Mouse (Mus musculus) hindbrain, embryonic 13.5 days (tissue): Measurements from ENCODE around the gene Asap2. TPM values are rescaled to one million over a fixed set of nuclear protein-coding genes. Genes with fewer than 3 reads are reported as not detected.

Experiments
- ATAC-seq: fragments of 200-750 bp; cut with Nextera tagmentation; 2 replicates; pipeline ENCODE4 v1.8.0; 2017; ENCODE audit warnings: moderate TSS enrichment; ENCODE audit not compliant: low FRiP score
- H3K27ac ChIP-seq: fragments of 300-500 bp; sonication (generic); 2 replicates; pipeline ENCODE4 v1.5.1; 2015; ENCODE audit warnings: inconsistent platforms, mild to moderate bottlenecking, moderate library complexity
- H3K27me3 ChIP-seq: fragments of 300-500 bp; sonication (generic); 2 replicates; pipeline ENCODE4 v1.6.1; 2015; ENCODE audit warnings: mild to moderate bottlenecking, inconsistent platforms
- H3K36me3 ChIP-seq: fragments of 300-500 bp; sonication (generic); 2 replicates; pipeline ENCODE4 v1.6.1; 2015; ENCODE audit warnings: mild to moderate bottlenecking, inconsistent platforms
- H3K4me1 ChIP-seq: fragments of 300-500 bp; sonication (generic); replicated peaks from 2 replicates; pipeline ENCODE4 v1.6.1; 2015; ENCODE audit warnings: inconsistent platforms
- H3K4me2 ChIP-seq: fragments of 300-500 bp; sonication (generic); 2 replicates; pipeline ENCODE4 v1.6.1; 2015; ENCODE audit warnings: inconsistent platforms, mild to moderate bottlenecking, moderate library complexity
- H3K4me3 ChIP-seq: fragments of 300-500 bp; sonication (generic); 2 replicates; pipeline ENCODE4 v1.5.1; 2015; ENCODE audit warnings: mild to moderate bottlenecking, inconsistent platforms
- H3K9ac ChIP-seq: fragments of 300-500 bp; sonication (generic); 2 replicates; pipeline ENCODE4 v1.6.1; 2015; ENCODE audit warnings: mild to moderate bottlenecking, inconsistent platforms
- H3K9me3 ChIP-seq: fragments of 300-500 bp; sonication (generic); 2 replicates; pipeline ENCODE4 v1.6.1; 2016; ENCODE audit warnings: inconsistent platforms
- WGBS: fragments of 180-500 bp; shearing (Covaris S2); methylation state at CpG from one replicate; pipeline ENCODE4 v1.1.7; 2015; 5-methylcytosine and 5-hydroxymethylcytosine counted together
- polyA plus RNA-seq: library from polyadenylated mRNA; unstranded; fragments of >200 nt; fragmentation: Nextera tagmentation; extraction: Ambion mirVana; gene quantifications from 2 replicates; pipeline ENCODE4 v1.2.1, GENCODE M21; 2015

The Asap2 gene
- polyA plus RNA-seq, 1 experiment from 2014 or later, result 13.3 TPM

- no peak overlapping the region for H3K4me2 ChIP-seq
- H3K9ac ChIP-seq, result no peak overlapping the region
- no peaks in the 10 kb centered on the region for H3K9me3 ChIP-seq
- no peaks in the 10 kb centered on the region for H3K36me3 ChIP-seq
- peak; percentile 19; the same call in 1 of the 2 replicates for ATAC-seq
- peaks cover 88% of the 10 kb centered on the region for H3K4me1 ChIP-seq
- no peak overlapping the region for H3K4me3 ChIP-seq
- 70% methylated on average over 2 of the region's 2 CpGs for WGBS
- H3K27ac ChIP-seq, result peak overlapping the region; percentile 66; the same call in 1 of the 2 replicates
- no peaks in the 10 kb centered on the region for H3K27me3 ChIP-seq
These were observed 146.1 kb downstream of the Asap2 start for GRCm38 (mm10) chr12:21136462-21136751.

- Histone ChIP-seq H3K4me3 (no peak overlapping the region), H3K27ac (peak overlapping the region; percentile 41; the same call in 1 of the 2 replicates), H3K27me3 (no peaks in the 10 kb centered on the region), H3K9me3 (no peaks in the 10 kb centered on the region), H3K4me2 (no peak overlapping the region), H3K9ac (no peak overlapping the region), H3K36me3 (no peaks in the 10 kb centered on the region), H3K4me1 (peaks cover 64% of the 10 kb centered on the region)
- ATAC-seq, result no peak
- WGBS, result 56% methylated on average over 4 of the region's 4 CpGs
These were observed 149.3 kb downstream of the Asap2 start for GRCm38 (mm10) chr12:21139560-21139959.

- 83% methylated on average over 14 of the region's 14 CpGs for WGBS
- no peak for ATAC-seq
These were observed 149.9 kb downstream of the Asap2 start for GRCm38 (mm10) chr12:21140153-21140552.

GRCm38 (mm10) chr12:21140741-21141308 is 150.6 kb downstream of the Asap2 start:
- H3K4me2 ChIP-seq, result no peak overlapping the region
- no peaks in the 10 kb centered on the region for H3K9me3 ChIP-seq
- WGBS, result 89% methylated on average over 6 of the region's 6 CpGs
- H3K36me3 ChIP-seq, result peaks cover 3% of the 10 kb centered on the region; the same call in 1 of the 2 replicates
- peaks cover 53% of the 10 kb centered on the region for H3K4me1 ChIP-seq
- H3K4me3 ChIP-seq, result no peak overlapping the region
- H3K27me3 ChIP-seq, result no peaks in the 10 kb centered on the region
- no peak for ATAC-seq
- no peak overlapping the region for H3K9ac ChIP-seq
- H3K27ac ChIP-seq, result peak overlapping the region; percentile 62; the same call in 1 of the 2 replicates

More at GRCm38 (mm10) chr12:21140153-21140552, 149.9 kb downstream of the Asap2 start:
- Histone ChIP-seq H3K4me2 (no peak overlapping the region), H3K4me1 (peaks cover 59% of the 10 kb centered on the region), H3K27ac (peak overlapping the region; percentile 62), H3K9me3 (no peaks in the 10 kb centered on the region), H3K27me3 (no peaks in the 10 kb centered on the region), H3K36me3 (0 out of 2 replicates have a peak, but pooled peaks cover 3% of the 10 kb centered on the region), H3K9ac (no peak overlapping the region), H3K4me3 (no peak overlapping the region)

- peaks cover 6% of the 10 kb centered on the region; the same call in 1 of the 2 replicates for H3K36me3 ChIP-seq
- 81% methylated on average over 5 of the region's 5 CpGs for WGBS
- H3K9me3 ChIP-seq, result no peaks in the 10 kb centered on the region
- H3K4me2 ChIP-seq, result no peak overlapping the region
- no peak for ATAC-seq
- peaks cover 51% of the 10 kb centered on the region for H3K4me1 ChIP-seq
- H3K27ac ChIP-seq, result no peak overlapping the region
- no peaks in the 10 kb centered on the region for H3K27me3 ChIP-seq
- no peak overlapping the region for H3K9ac ChIP-seq
- no peak overlapping the region for H3K4me3 ChIP-seq
These were observed 151.5 kb downstream of the Asap2 start for GRCm38 (mm10) chr12:21141691-21142300.

- no peak overlapping the region for H3K27ac ChIP-seq
- no peak overlapping the region for H3K4me3 ChIP-seq
- no peak for ATAC-seq
- 79% methylated on average over 9 of the region's 9 CpGs for WGBS
- no peaks in the 10 kb centered on the region for H3K27me3 ChIP-seq
- peaks cover 52% of the 10 kb centered on the region for H3K4me1 ChIP-seq
- no peaks in the 10 kb centered on the region for H3K9me3 ChIP-seq
- no peak overlapping the region for H3K4me2 ChIP-seq
- H3K36me3 ChIP-seq, result peaks cover 6% of the 10 kb centered on the region; the same call in 1 of the 2 replicates
- no peak overlapping the region for H3K9ac ChIP-seq
These were observed 152.4 kb downstream of the Asap2 start for GRCm38 (mm10) chr12:21142489-21143254.

- 85% methylated on average over 5 of the region's 5 CpGs for WGBS
- Histone ChIP-seq H3K4me3 (no peak overlapping the region), H3K27me3 (no peaks in the 10 kb centered on the region), H3K9me3 (no peaks in the 10 kb centered on the region), H3K4me1 (peaks cover 37% of the 10 kb centered on the region), H3K9ac (no peak overlapping the region), H3K27ac (no peak overlapping the region), H3K4me2 (no peak overlapping the region), H3K36me3 (peaks cover 6% of the 10 kb centered on the region; the same call in 1 of the 2 replicates)
- ATAC-seq, result no peak
These were observed 154.3 kb downstream of the Asap2 start for GRCm38 (mm10) chr12:21144602-21145001.

- WGBS, result 97% methylated on average over 5 of the region's 5 CpGs
- Histone ChIP-seq H3K27ac (no peak overlapping the region), H3K27me3 (no peaks in the 10 kb centered on the region), H3K9me3 (no peaks in the 10 kb centered on the region), H3K9ac (no peak overlapping the region), H3K4me1 (peaks cover 32% of the 10 kb centered on the region), H3K4me3 (no peak overlapping the region), H3K4me2 (no peak overlapping the region), H3K36me3 (peaks cover 6% of the 10 kb centered on the region; the same call in 1 of the 2 replicates)
- ATAC-seq, result no peak
These were observed 154.8 kb downstream of the Asap2 start for GRCm38 (mm10) chr12:21145050-21145449.

GRCm38 (mm10) chr12:21146826-21147225 is 156.6 kb downstream of the Asap2 start:
- peaks cover 24% of the 10 kb centered on the region for H3K4me1 ChIP-seq
- no peak overlapping the region for H3K27ac ChIP-seq
- H3K36me3 ChIP-seq, result peaks cover 6% of the 10 kb centered on the region; the same call in 1 of the 2 replicates
- H3K4me2 ChIP-seq, result no peak overlapping the region
- no peaks in the 10 kb centered on the region for H3K9me3 ChIP-seq
- WGBS, result 81% methylated on average over 4 of the region's 4 CpGs
- ATAC-seq, result no peak
- no peak overlapping the region for H3K4me3 ChIP-seq
- H3K27me3 ChIP-seq, result no peaks in the 10 kb centered on the region
- no peak overlapping the region for H3K9ac ChIP-seq

GRCm38 (mm10) chr12:21153279-21153707 is 163.0 kb downstream of the Asap2 start:
- Histone ChIP-seq H3K27me3 (no peaks in the 10 kb centered on the region), H3K9ac (peak overlapping the region; percentile 35; the same call in 1 of the 2 replicates), H3K27ac (no peak overlapping the region), H3K4me2 (no peak overlapping the region), H3K4me1 (peaks cover 34% of the 10 kb centered on the region), H3K9me3 (no peaks in the 10 kb centered on the region), H3K36me3 (no peaks in the 10 kb centered on the region), H3K4me3 (no peak overlapping the region)
- no peak for ATAC-seq
- WGBS, result 80% methylated on average over 8 of the region's 8 CpGs

GRCm38 (mm10) chr12:21155062-21155461 is 164.8 kb downstream of the Asap2 start:
- Histone ChIP-seq H3K4me1 (peaks cover 49% of the 10 kb centered on the region), H3K27me3 (no peaks in the 10 kb centered on the region), H3K4me2 (no peak overlapping the region), H3K4me3 (no peak overlapping the region), H3K9me3 (no peaks in the 10 kb centered on the region), H3K27ac (0 out of 2 replicates have a peak overlapping the region, but pooled peaks have one; percentile 3), H3K36me3 (no peaks in the 10 kb centered on the region), H3K9ac (no peak overlapping the region)
- ATAC-seq, result no peak
- WGBS, result 70% methylated on average over 4 of the region's 4 CpGs

GRCm38 (mm10) chr12:21159304-21159703 is 169.0 kb downstream of the Asap2 start:
- ATAC-seq, result no peak
- H3K27ac ChIP-seq, result peak overlapping the region; percentile 60

More at GRCm38 (mm10) chr12:21159304-21159703, 169.0 kb downstream of the Asap2 start:
- Histone ChIP-seq H3K27me3 (no peaks in the 10 kb centered on the region), H3K9ac (no peak overlapping the region; the same call in 1 of the 2 replicates), H3K9me3 (no peaks in the 10 kb centered on the region), H3K4me1 (peaks cover 44% of the 10 kb centered on the region), H3K36me3 (no peaks in the 10 kb centered on the region), H3K4me3 (no peak overlapping the region), H3K4me2 (no peak overlapping the region)
- WGBS, result 56% methylated on average over 7 of the region's 7 CpGs
